Mouse (Mus musculus) intestine, embryonic 14.5 days (tissue): ENCODE data around the gene Fam50b. TPM values are rescaled to one million over a fixed set of nuclear protein-coding genes. Genes with fewer than 3 reads are reported as not detected.

Experiments
- ATAC-seq: fragments of 200-750 bp; cut with Nextera tagmentation; replicated peaks from 2 replicates; pipeline ENCODE4 v1.8.0; 2017; ENCODE audit warnings: low read depth, moderate number of reproducible peaks, moderate TSS enrichment, moderate library complexity; ENCODE audit not compliant: low FRiP score, low TSS enrichment
- DNase-seq: peaks from one replicate; pipeline ENCODE4 v3.0.0-alpha.2; 2018; ENCODE audit warnings: low spot score
- H3K27ac ChIP-seq: fragments of 300-500 bp; sonication (generic); 2 replicates; pipeline ENCODE4 v1.5.1; 2014; ENCODE audit warnings: low read depth, mild to moderate bottlenecking, control low read depth
- H3K27me3 ChIP-seq: fragments of 300-500 bp; sonication (generic); replicated peaks from 2 replicates; pipeline ENCODE4 v1.6.1; 2014; ENCODE audit warnings: low read length, control low read depth; ENCODE audit not compliant: control insufficient read depth, insufficient read depth
- H3K36me3 ChIP-seq: fragments of 300-500 bp; sonication (generic); 2 replicates; pipeline ENCODE4 v1.6.1; 2014; ENCODE audit warnings: low read length, control low read depth; ENCODE audit not compliant: control insufficient read depth, insufficient read depth
- H3K4me1 ChIP-seq: fragments of 300-500 bp; sonication (generic); replicated peaks from 2 replicates; pipeline ENCODE4 v1.6.1; 2014; ENCODE audit warnings: low read length, control low read depth, mixed read lengths; ENCODE audit not compliant: control insufficient read depth, insufficient read depth
- H3K4me2 ChIP-seq: fragments of 300-500 bp; sonication (generic); 2 replicates; pipeline ENCODE4 v1.6.1; 2014; ENCODE audit warnings: low read length
- H3K4me3 ChIP-seq: fragments of 300-500 bp; sonication (generic); 2 replicates; pipeline ENCODE4 v1.5.1; 2014; ENCODE audit warnings: low read depth, low read length, control low read depth, mixed read lengths
- H3K9ac ChIP-seq: fragments of 300-500 bp; sonication (generic); 2 replicates; pipeline ENCODE4 v1.6.1; 2014; ENCODE audit warnings: mild to moderate bottlenecking, low read length
- H3K9me3 ChIP-seq: fragments of 300-500 bp; sonication (generic); 2 replicates; pipeline ENCODE4 v1.6.1; 2016; ENCODE audit warnings: low read length, control low read depth; ENCODE audit not compliant: control insufficient read depth
- WGBS: fragments of 180-500 bp; shearing (Covaris S2); extraction: QIAGEN DNeasy Blood & Tissue Kit; methylation state at CpG from one replicate; pipeline ENCODE4 v1.1.7; 2014; 5-methylcytosine and 5-hydroxymethylcytosine counted together
- polyA plus RNA-seq: library from polyadenylated mRNA; unstranded; fragments of >200 nt; fragmentation: Nextera tagmentation; extraction: Ambion mirVana; gene quantifications from 2 replicates; pipeline ENCODE4 v1.2.1, GENCODE M21; 2014

Fam50b gene
- polyA plus RNA-seq, 1 experiment from 2014 or later, result not detected

DNA sequence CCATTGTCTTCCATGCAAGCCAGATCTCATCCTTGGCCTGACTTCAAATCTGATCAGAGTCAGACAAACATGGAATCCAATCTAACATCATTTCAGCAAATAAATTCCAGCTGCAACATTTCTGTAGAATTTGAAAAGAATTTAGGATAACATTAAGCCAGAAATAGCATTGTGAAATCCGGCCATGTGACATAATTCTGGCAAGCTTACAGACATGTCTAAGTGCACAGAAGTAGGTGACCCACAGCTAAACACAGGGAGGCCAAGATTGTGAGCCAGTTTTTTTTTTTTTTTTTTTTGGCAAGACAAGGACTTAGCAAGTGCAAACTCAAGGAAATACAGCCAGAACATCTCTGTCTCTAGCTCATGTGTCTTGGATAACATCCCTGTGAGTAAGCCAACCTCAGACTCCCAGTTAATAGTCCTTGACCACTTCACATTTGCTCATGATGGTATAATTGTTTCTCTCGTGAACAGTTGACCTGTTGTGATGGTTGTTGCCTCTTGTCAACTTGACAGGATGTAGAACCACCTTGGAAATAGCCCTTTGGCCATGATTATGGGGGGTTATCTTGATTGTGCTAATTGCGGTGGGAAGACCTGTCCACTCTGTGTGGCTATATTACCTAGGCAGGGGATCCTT lies 54.6 kb downstream of the Fam50b start:
- WGBS, result 70% methylated on average over 3 of the region's 3 CpGs
- no peak overlapping the region for H3K4me3 ChIP-seq
- peak overlapping the region; percentile 11; the same call in 1 of the 2 replicates for H3K27ac ChIP-seq
- no peaks in the 10 kb centered on the region for H3K36me3 ChIP-seq
- H3K27me3 ChIP-seq, result no peaks in the 10 kb centered on the region
- H3K4me2 ChIP-seq, result no peak overlapping the region
- no peaks in the 10 kb centered on the region for H3K4me1 ChIP-seq
- DNase-seq, result no peak
- no peak overlapping the region for H3K9ac ChIP-seq
- no peak for ATAC-seq
- no peaks in the 10 kb centered on the region for H3K9me3 ChIP-seq

DNA sequence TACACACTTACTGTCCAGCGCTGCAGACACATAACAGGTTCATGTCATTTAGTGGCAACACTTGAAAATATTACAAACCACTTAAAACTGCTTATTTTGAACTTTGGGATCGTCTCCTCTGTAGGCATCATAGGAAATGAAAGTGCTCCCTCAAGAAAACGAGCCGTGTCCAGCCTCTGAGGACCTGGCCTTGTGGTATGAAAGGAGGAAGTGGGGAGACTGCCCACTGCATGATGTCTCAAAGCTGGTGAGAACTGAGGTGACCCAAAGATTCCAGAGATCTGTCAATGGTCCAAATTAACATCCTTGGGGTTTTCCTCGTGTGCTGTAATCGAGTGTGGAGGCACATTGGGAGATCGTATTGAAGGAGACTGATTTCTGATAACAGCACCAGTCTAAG lies 58.4 kb downstream of the Fam50b start:
- no peak for DNase-seq
- H3K4me3 ChIP-seq, result no peak overlapping the region
- no peak overlapping the region for H3K27ac ChIP-seq
- H3K9ac ChIP-seq, result no peak overlapping the region
- ATAC-seq, result no peak
- no peaks in the 10 kb centered on the region for H3K4me1 ChIP-seq
- H3K4me2 ChIP-seq, result no peak overlapping the region
- H3K36me3 ChIP-seq, result no peaks in the 10 kb centered on the region
- 62% methylated on average over 7 of the region's 7 CpGs for WGBS
- H3K9me3 ChIP-seq, result no peaks in the 10 kb centered on the region
- no peaks in the 10 kb centered on the region for H3K27me3 ChIP-seq

DNA sequence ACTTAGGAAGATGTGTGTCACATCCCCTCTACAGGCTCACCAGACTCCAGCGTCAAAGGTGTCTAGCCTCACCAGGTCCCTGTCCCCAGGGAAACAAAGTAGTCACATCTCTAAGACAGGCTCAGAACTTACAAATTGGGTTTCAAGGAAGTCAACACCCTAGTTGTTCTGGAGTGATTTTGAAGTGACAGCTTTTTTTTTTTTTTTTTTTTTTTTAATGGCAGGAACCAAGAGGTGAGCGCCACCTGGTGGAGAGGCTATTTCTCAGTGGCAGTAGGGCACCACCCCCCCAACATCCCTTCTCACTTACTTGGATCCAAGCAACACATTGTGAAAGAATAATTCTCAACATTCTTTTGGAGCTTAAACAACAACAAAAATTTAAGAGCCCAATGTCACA lies 59.2 kb downstream of the Fam50b start:
- H3K4me3 ChIP-seq, result no peak overlapping the region
- DNase-seq (peak; percentile 62), ATAC-seq (no peak)
- 45% methylated on average over 2 of the region's 2 CpGs for WGBS
- no peak overlapping the region for H3K4me2 ChIP-seq
- no peak overlapping the region for H3K27ac ChIP-seq
- H3K27me3 ChIP-seq, result no peaks in the 10 kb centered on the region
- H3K4me1 ChIP-seq, result no peaks in the 10 kb centered on the region
- no peak overlapping the region for H3K9ac ChIP-seq
- H3K9me3 ChIP-seq, result no peaks in the 10 kb centered on the region
- H3K36me3 ChIP-seq, result no peaks in the 10 kb centered on the region

DNA sequence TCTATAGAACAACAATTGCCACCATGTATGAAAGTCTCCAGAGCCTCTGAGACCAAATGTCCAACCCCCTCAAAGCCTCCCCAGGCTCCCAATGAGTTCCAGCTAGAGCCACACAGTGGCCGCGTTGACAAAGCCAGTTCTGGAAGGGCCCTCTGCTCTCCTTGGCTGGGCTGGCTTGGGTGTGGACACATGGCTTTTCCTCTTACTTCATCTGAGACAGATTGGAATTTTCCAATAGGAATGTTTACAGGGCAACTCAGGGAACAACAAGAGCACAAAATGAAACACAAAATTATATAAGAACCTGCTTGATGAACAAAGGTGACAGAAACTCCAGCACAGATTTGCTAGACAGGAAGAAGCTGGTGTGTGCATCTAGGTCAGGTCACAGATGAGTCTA lies 59.8 kb downstream of the Fam50b start:
- Histone ChIP-seq H3K27ac (no peak overlapping the region), H3K36me3 (no peaks in the 10 kb centered on the region), H3K4me3 (no peak overlapping the region), H3K4me2 (no peak overlapping the region), H3K9ac (no peak overlapping the region), H3K4me1 (no peaks in the 10 kb centered on the region), H3K27me3 (no peaks in the 10 kb centered on the region), H3K9me3 (no peaks in the 10 kb centered on the region)
- DNase-seq (no peak), ATAC-seq (no peak)
- WGBS, result 60% methylated on average over 2 of the region's 2 CpGs

Other genes with a start within 250 kb of the Fam50b start
- gene Pxdc1, start 81.4 kb upstream of the Fam50b start, polyA plus RNA-seq, result 10.7 and 13.6 TPM in 2 replicates
- 87.8 and 89.3 TPM in 2 replicates for gene Prpf4b, start 140.5 kb downstream of the Fam50b start, polyA plus RNA-seq
- gene Fam217a, start 189.5 kb downstream of the Fam50b start, polyA plus RNA-seq, result 0.82 and 1.0 TPM in 2 replicates
- gene 4933417A18Rik, start 189.6 kb downstream of the Fam50b start, polyA plus RNA-seq, result not detected in 2 replicates
- 1.2 and 1.6 TPM in 2 replicates for gene Eci3, start 229.0 kb downstream of the Fam50b start, polyA plus RNA-seq